Mouse (Mus musculus) cerebellum, adult 8-10 months (tissue): ENCODE measurements at regions not wholly inside any gene's neighbourhood (a gene's known extent, or its start where the extent isn't known, plus 50 kb on each side); places are given as distances from the start of the nearest gene placed in this dataset.
A peak's percentile ranks its signal among the peaks of the same experiment; 100 is the strongest.

Source experiments
- DNase-seq: peaks from one replicate; pipeline ENCODE4 v3.0.0; 2022

DNA sequence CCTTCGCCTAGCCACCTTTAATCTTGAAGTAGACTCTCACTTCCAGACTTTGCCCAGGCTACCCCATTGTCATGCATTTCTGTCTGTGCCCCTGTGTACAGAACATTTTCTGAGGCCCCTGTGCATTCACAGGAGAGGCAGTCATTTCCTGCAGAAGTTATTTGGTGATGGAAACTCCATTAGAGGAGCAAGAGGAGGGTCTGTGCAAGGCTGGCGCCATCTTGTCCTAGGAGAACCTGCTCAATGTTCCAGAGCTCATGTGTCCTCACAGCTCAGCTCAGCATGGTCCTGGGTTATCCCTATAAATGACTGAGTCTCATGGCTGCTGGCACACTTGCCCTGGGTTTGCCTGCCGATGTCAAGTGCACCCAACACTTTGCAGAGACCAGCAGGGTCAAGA is 413.1 kb downstream of the Cdh26 start:
- DNase-seq, result no peak

- DNase-seq, result no peak
Observed at GRCm38 (mm10) chr2:178844561-178844960, 414.2 kb downstream of the Cdh26 start.

DNA sequence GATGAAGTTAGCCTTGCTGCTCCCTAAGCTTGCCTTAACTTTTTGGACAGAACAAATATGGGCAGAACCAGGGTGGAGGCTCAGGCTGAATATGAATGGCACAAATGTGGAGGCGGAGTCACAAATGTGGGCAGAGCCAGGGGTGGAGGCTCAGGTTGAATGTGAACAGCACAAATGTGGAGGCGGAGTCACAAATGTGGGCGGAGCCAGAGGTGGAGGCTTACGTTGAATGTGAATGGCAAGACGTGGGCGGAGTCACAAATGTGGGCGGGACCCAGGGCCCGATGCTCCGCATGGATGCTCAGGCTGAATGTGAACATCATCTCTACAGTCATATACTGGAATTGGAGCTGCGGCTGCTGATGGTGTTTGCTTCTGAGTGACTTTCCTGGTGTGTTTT is 420.0 kb downstream of the Cdh26 start:
- DNase-seq, result no peak

GRCm38 (mm10) chr2:178850769-178851168 is 420.4 kb downstream of the Cdh26 start:
- DNase-seq, result no peak

DNA sequence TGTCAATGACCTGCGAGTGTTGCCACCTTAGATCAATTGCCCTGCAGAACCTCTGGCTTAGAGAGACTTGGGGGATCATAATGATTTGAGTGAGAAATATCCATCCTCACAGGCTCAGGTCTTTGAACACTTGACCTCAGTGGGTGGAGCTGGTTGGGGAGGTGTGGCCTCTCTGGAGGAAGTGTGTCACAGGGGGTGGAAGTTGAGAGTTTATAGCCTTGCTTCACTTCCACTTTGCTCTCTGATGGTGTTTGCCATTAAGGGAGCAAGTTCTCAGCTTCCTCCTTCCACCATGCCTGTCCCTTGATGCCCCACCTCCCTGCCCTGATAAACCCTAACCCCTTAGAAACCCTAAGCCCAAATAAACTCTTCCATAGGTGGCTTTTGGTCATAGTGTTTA is 423.7 kb downstream of the Cdh26 start:
- no peak for DNase-seq

GRCm38 (mm10) chr2:178854760-178855159 is 424.4 kb downstream of the Cdh26 start:
- no peak for DNase-seq

DNA sequence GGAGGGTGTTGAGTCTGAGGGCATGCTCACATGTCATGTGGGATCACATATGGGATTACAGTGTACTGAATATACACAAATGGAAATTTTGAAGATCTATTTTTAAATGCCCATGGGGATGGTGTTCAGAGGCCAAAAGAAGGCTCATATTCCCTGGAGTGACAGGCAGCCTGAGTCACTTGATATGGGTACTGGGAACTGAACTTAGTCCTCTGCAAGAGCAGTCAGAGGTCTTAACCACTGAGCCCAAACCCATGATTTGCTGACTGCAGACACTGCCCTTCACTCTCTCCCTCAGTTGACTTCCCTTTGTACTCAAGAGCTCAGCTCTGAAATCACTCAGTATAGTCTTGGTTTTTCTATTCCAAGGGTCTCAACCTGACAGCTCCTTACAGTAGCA is 432.3 kb downstream of the Cdh26 start:
- DNase-seq, result no peak

GRCm38 (mm10) chr2:178867086-178867485 is 436.8 kb downstream of the Cdh26 start:
- DNase-seq, result no peak

- DNase-seq, result no peak
Observed at GRCm38 (mm10) chr2:178869160-178869559, 438.8 kb downstream of the Cdh26 start.

DNA sequence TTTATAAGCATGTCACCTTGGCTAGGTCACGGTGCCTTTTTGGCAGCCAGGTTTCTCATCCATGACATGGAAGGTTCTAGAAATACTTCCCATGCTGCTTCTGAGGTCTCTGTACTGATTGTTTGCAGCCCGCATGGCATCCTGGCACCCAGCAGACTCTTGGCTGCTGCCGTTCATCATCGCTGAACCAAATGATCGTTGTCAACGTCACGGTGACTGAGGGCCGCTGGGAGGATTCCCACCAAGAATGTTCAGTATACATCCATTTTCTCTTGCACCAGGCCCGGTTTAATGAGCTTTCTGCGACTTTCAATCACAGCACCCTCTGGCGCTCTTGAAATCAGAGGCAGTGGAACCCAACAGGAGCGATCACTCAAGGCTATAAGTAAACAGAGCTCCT is 448.1 kb downstream of the Cdh26 start:
- no peak for DNase-seq

DNA sequence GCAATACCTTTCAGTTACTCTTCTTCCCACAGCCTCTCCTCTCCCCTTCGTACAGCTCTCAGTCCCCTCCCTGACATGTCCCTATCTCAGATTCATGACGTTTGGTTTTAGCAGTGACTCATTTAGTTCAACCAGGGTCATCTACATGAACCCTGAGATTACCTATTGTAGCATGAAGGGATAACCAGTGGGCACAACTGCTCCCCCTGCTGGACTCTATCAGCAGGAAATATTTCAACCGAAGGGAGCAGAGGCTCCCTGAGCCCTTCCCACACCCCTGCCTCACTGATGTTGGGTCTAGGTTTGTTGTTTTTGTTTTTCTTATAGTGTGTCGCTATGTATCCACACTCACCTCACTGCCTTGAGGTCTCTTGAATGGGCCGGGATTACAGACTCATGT is 455.4 kb downstream of the Cdh26 start:
- peak; percentile 2 for DNase-seq

- DNase-seq, result no peak
Observed at GRCm38 (mm10) chr2:178888704-178889103, 458.4 kb downstream of the Cdh26 start.

DNA sequence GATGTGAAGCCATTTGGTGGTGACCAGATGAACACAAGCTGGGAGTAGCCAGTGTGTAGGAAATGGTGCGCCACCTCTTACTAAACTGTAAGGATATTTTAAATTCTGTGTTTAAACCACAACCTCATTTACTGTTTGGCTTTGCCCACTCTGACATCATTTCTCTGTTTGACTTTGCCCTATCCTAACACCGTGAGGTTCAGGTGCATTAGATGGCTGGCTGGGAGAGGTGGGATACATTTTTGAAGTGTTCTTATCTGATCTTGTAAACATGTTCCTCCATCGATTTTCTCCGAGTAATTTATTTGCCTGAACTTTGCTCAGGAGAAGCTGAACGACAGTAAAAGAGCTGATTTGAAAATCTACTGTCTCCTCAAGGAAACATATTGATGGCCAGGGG is 472.1 kb downstream of the Cdh26 start:
- no peak for DNase-seq

- no peak for DNase-seq
Observed at GRCm38 (mm10) chr2:178909325-178909724, 479.0 kb downstream of the Cdh26 start.

DNA sequence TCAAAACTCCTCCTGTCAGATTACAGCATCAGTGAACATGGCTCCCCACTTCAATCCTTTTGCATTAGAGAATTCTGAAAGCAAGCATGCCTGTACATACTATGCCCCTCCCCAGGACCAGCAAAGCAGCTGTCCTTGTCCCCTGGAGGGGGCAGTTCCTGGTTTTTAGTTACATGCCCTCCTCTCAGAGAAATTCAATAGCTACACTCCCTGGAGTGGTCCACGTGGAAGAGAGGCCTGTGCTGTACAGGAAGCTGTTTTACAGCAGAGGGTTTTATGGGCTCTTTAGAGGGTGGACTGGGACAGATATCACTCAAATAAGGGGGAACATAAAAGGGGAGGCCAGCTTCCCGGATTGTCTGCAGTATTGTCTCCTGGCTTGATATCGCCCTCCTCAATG is 481.3 kb downstream of the Cdh26 start:
- DNase-seq, result no peak

GRCm38 (mm10) chr2:178916316-178917033 is 486.1 kb downstream of the Cdh26 start:
- no peak for DNase-seq

- DNase-seq, result no peak
Observed at GRCm38 (mm10) chr2:178924456-178925115, 494.3 kb downstream of the Cdh26 start.

GRCm38 (mm10) chr2:178927038-178927660 is 496.8 kb downstream of the Cdh26 start:
- DNase-seq, result no peak

- DNase-seq, result no peak
Observed at GRCm38 (mm10) chr2:178929033-178929432, 498.7 kb downstream of the Cdh26 start.

DNA sequence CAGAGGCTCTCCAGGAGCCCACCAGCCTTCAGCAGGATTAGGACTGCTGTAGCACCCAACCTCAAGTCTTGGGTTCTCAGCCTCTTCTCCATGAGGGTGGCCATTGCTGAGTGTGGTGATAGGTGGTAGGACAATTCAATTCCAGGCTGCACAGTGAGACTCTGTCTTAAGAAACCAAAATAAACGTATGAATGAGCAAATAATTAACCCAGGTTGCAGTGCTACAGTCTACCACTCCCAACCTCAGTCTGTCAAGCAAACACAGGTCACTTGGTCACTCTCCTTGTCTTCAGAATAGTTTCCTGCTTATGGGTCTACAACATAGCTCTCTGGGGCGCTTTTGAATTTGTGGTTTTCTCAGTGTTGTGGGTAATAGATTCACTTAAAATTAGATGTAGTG is 499.8 kb downstream of the Cdh26 start:
- no peak for DNase-seq

- no peak for DNase-seq
Observed at GRCm38 (mm10) chr2:178948471-178948870, 493.8 kb upstream of the Cdh4 start.

DNA sequence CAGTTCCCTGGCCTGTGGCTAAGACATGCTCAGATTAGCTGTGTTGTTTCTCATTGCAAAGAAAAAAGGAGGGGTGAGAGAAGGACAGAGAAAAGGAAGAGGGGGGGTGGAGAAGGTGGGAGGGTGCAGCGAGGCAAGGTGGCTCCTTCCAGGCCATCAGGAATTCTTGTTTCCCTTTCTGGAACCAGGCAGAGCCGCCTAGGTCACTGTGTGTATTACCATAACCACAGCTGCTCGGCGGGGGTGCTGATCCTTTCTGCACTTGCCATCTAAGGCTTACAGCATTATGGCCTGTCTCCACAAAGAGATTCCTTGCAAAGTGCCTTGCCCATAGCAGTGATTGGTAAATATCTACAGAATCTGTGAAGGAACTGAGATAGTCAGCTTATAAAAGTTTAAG is 493.1 kb upstream of the Cdh4 start:
- DNase-seq, result no peak

DNA sequence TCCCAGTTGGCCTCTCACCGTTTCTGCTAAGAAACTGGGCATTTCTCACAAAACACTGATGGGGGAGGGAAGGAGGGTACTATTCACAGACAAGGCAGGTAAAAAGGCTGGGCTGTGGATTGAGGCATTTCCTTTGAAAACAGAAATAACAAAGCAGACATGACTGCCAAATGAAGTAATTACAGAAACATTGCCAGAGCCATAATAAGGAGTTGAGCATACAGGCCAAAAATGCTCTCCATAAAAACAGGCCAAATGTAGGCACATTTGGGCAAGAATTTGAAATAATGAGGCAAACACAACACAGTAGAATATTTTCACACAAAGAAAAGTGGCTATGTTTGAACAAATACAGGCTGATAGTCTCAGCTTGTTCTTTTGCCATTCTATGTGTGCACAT is 491.9 kb upstream of the Cdh4 start:
- DNase-seq, result no peak

DNA sequence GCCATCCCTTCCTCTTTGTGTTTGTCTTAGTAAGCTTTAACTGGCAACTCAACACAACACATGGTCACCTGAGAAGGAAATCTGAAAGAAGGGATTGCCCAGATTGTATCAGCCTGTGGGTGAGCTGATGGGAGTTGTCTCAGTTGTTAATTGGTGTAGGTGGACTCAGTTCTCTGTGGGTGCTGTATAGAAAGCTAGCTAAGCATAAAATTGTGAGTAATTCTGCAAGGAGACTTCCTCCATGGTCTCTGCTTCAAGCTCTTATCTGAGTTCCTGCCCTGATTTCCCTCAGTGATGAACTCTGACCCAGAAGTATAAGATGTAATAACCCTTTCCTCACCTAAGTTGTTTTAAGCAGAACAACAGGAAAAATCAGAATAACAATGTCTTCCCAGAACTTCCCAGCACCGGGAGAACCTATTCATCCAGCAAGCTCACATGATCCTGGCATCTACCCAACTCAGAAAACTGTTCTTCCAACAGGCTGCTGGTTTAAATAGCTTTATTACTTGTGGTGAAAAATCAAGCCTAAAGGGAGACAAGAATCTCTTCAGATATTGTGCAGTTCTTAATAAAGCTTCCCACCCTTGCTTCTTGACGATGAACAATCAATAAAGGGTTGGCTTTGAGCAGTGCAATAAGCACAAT is 487.7 kb upstream of the Cdh4 start:
- DNase-seq, result no peak
